Mouse (Mus musculus) pancreas, adult 10 weeks (tissue): ENCODE data around the gene Apoc4. TPM values are rescaled to one million over a fixed set of nuclear protein-coding genes. Genes with fewer than 3 reads are reported as not detected.

ENCODE experiments used
- polyA plus RNA-seq: library from polyadenylated mRNA; stranded (reverse); fragments of 350-450 nt; fragmentation: Illumina TruSeq; extraction: RNeasy Lipid Tissue Mini Kit (QIAGEN cat#74804); gene quantifications from one replicate; pipeline ENCODE4 v1.2.3, GENCODE M21; 2015; ENCODE audit warnings: low read depth, low replicate concordance; ENCODE audit not compliant: insufficient read depth

Gene Apoc4
- not detected for polyA plus RNA-seq

DNA sequence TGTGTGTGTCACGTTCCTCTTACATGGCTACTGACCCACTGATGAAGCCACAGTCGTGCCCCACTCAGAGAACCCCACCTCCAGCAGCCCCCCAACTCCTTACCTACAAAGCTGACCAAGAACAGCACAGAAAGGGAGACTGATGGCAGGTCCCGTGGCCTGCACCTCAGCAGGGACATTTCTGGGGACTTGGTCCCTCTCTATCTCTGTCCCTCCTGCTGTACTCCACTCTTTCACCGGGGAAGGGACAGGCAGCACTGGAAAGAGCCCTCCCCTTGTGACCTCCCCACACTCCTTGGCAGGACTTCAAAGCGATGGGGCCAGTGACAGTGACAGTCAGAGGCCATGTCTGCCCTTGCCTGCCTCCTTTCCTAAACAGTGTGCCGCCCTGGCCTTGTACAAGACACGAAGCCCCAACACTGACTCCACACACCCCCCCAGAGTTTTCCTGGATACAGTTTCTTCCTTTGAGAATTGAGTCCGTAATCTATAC lies at the start of gene Apoc4, which contains the start of gene Gm44805:
Apoc4 (minus strand) TSS at position 278 of the 493 bp plus-strand sequence.
Gm44805 (minus strand) TSS at position 222 of the 493 bp plus-strand sequence.

DNA sequence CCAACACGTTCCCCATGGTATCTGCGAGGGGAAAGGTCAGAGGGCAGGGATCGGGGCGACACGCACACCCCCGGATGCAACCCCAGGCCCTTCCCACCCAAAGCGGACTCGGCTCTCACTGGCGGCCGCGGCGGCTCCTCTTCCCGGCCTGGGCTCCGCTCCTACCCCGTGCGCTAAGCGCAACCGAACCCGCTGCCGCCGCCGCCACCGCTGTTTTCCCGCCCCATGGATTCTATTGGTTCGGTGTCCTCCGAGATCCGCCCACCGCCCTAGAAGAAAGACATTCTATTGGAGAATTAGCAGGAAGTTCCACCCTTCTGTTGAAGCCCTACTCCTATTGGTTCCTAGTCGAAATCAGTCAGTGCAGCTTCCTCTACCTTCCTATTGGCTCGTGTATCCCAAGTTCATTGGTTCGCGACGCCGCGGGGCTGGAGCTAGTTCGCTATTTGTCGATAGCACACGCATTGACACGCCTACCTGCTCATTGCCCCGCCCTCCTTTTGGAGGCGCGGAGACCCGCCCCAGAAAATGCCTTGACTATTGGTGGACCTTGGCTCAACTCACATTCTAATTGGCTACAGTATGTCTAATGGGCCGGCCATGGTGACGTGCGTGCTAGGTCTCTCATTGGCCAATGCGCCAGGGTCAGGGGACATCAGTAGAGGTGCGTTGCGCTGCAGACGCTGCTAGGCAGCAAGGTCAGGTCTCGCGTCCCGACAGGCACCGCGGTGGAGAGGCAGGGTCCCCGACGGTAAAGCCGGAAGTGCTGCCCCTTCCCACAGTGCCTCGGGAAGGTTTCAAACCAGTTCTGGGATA lies 34.2 kb upstream of the Apoc4 start, which contains the start of gene Tomm40:
Tomm40 (minus strand) TSS at position 200 of the 816 bp plus-strand sequence.

DNA sequence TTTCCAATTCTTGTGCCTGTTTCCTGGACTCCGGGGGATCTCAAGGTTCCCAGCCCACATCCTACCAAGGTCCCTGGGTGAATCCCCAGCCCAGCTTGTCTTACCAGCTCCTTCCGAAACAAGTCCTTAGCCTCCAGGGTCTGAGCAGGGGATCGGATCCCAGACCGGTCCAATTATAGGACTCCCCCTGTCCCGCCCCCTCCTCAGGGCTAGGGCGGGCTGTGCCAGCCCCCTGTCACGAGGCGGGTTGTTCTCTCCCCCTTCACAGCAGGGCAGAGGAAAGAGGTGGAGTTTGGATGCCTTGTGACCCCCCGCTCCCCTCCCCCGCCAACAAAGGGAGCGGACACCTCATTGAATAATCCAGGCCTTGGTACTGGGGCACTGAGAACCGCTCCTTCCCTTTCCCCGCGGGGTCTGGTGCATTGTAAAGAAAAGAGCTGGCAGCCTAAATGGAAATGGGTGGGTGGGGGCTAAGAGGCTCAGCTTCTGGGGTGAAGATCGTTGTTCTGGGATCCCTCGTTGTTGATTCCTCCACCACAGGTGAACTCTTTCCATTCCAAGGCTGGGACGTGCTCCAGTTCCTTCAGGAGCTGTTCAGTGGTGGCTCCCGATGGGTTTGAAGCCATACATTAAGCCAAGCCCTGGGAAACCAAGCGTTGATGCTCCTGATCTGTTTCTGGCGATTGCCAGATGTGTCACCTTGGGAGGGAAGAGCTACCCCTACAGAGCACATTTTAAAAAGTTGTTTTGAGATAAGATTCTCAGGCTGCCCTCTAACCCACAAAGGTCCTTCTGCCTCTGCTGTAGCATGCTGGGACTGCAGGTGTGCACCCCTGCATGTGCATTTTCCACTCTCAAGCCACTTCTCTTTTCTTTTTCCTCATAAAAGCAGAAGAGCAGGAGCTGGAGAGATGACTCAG lies 17.9 kb upstream of the Apoc4 start, which contains the start of gene Apoe:
Apoe (minus strand) TSS at position 282 of the 920 bp plus-strand sequence.

DNA sequence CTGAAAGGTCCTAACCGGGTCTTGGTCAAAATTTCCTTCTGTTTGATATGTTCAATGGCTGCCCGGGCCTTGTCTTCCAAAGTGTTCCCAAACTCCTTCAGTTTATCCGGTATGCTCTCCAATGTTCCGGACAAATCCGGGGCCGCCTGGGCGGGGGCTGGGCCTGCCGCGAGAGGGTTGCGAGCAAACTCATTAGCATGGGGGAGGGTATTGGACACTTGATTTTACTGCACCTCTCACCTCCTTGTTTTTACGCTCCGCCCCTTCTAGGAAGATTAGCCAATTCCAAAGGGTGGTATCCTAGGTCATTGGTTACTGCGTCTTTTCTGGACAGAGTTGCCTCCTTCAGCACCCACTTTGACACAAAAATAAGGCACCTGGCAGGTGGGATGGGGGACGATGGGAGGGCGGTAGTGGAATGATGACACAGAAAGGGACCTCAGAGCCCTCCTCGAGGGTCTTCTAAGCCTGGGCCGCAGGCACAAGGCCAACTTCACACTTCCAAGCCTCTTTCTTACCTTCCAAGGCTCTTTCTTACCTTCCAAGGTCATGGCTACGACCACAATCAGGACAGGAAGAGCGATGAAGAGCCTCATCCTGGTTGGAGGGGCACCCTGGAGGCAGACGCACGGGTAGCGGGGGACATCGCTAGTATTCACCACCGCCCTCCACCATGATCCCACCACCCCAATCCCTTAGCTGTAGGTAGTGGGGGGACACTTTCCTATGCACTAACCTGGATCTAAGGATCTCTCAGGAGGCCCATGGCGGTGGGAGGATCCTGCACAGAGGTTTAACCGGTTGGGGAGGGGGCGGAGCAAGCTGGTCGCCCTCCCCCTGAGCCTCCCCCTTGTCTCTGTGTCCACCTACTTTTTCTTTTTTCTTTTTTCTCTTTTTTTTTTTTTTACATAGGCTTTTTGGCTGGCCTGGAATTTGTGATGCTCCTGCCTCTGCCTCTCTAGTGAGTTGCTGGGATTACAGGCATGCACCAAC lies 10.9 kb upstream of the Apoc4 start, which contains the start of gene Apoc1:
Apoc1 (minus strand) TSS at position 788 of the 993 bp plus-strand sequence.

GRCm38 (mm10) chr7:19677872-19678271 lies 3.4 kb downstream of the Apoc4 start, which contains the start of gene Apoc2:
TSS of gene Apoc2 (minus strand) at chr7:19677941.

GRCm38 (mm10) chr7:19664955-19665841 lies 16.1 kb downstream of the Apoc4 start, which contains the start of gene Clptm1:
TSS of gene Clptm1 (minus strand) at chr7:19665033.

DNA sequence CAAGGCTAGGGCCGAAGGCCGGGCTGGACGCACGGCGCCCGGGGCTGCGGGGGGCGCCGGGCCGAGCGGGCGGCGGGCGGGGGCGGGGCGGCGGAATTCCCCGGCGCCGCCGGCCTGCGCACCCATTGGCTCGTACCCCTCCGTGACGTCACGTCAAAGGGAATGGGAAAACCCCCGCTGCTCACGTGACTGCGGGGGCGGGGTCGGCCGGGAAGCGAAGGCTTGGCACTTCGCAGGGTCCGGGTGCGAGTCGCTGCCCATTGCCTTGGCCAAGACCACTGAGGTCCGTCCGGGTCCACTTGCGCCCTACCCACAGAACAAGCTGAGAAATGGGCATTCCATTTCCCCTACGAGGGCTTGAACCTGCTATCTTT lies 51.9 kb downstream of the Apoc4 start, which contains the start of gene Relb:
Relb (minus strand) TSS at position 78 of the 374 bp plus-strand sequence.

Other genes starting within 250 kb of the Apoc4 start
- gene Mark4, start 222.7 kb downstream of the Apoc4 start, polyA plus RNA-seq, result 7.8 TPM
- gene Exoc3l2, start 218.1 kb downstream of the Apoc4 start, polyA plus RNA-seq, result 14.3 TPM
- gene Bloc1s3, start 173.1 kb downstream of the Apoc4 start, polyA plus RNA-seq, result 1.00 TPM
- gene Trappc6a, start 173.1 kb downstream of the Apoc4 start, polyA plus RNA-seq, result 19.1 TPM
- gene Nkpd1, start 163.6 kb downstream of the Apoc4 start, polyA plus RNA-seq, result not detected
- gene Ppp1r37, start 118.4 kb downstream of the Apoc4 start, polyA plus RNA-seq, result 31.9 TPM
- gene Zfp296, start 104.2 kb downstream of the Apoc4 start, polyA plus RNA-seq, result not detected
- gene Gemin7, start 103.9 kb downstream of the Apoc4 start, polyA plus RNA-seq, result 23.7 TPM
- gene Clasrp, start 77.0 kb downstream of the Apoc4 start, polyA plus RNA-seq, result 22.2 TPM
- gene Relb, start 52.0 kb downstream of the Apoc4 start, polyA plus RNA-seq, result 4.5 TPM
- gene Clptm1, start 16.4 kb downstream of the Apoc4 start, polyA plus RNA-seq, result 22.6 TPM
- not detected for gene Apoc2, start 3.5 kb downstream of the Apoc4 start, polyA plus RNA-seq
- gene Gm44805, start 56 bp downstream of the Apoc4 start, polyA plus RNA-seq, result not detected
- 15.3 TPM for gene Apoc1, start 11.2 kb upstream of the Apoc4 start, polyA plus RNA-seq
- 298 TPM for gene Apoe, start 17.7 kb upstream of the Apoc4 start, polyA plus RNA-seq
- gene Tomm40, start 34.0 kb upstream of the Apoc4 start, polyA plus RNA-seq, result 10.2 TPM
- gene Nectin2, start 69.0 kb upstream of the Apoc4 start, polyA plus RNA-seq, result 7.7 TPM
- 37.8 TPM for gene Bcam, start 89.5 kb upstream of the Apoc4 start, polyA plus RNA-seq
- 4.5 TPM for gene Cblc, start 115.3 kb upstream of the Apoc4 start, polyA plus RNA-seq
- 11.1 TPM for gene Bcl3, start 141.3 kb upstream of the Apoc4 start, polyA plus RNA-seq
- gene Gm19345, start 170.5 kb upstream of the Apoc4 start, polyA plus RNA-seq, result not detected
- not detected for gene Ceacam16, start 179.8 kb upstream of the Apoc4 start, polyA plus RNA-seq
- gene Ceacam19, start 206.5 kb upstream of the Apoc4 start, polyA plus RNA-seq, result not detected
- 5.6 TPM for gene Pvr, start 239.7 kb upstream of the Apoc4 start, polyA plus RNA-seq